Mouse (Mus musculus) cerebellum, adult 9-10 months (tissue): Measurements from ENCODE around the gene Ldb3.

ENCODE experiments used
- DNase-seq: peaks from one replicate; pipeline ENCODE4 v3.0.0; 2022

Ldb3 gene

DNA sequence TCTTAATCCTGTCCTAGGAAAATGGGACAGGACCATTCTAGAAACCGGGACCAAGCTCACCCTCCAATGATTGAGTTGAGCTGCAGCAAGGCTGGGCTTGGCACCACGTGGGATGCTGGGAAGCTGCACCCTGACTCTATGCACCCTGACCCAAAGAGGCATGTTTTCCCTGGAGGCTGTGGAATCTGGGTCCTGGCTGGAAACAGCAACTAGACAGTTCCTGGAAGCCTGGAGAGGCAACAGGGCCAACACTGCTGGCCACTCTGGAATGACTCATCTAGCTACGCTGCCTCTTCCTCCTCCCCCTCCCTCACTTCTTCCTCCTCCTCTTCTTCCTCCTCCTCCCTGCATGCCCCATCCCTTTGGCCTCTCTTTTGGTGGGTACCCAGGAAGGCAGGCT lies 34.4 kb downstream of the Ldb3 start:
- DNase-seq: no peak

DNA sequence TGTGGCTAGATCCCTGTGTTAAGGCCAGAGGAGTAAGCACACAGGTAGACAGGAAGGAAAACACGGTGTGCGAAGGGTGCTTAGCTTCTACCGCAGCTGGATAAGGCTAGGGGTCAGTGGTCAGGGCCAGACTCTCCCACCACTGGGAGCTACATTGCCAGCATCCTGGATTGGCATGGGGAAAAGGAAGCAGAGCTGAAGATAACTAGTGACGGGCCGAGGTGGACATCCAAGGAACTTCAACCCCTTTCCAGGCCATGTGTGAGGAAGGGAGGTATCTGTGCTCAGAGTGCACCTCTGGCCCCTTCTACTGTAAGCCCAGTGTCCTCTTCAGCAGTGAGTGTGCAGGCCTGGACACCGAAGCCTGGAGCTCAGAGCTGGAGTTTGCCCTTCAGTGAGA lies 35.0 kb downstream of the Ldb3 start:
- no peak for DNase-seq

DNA sequence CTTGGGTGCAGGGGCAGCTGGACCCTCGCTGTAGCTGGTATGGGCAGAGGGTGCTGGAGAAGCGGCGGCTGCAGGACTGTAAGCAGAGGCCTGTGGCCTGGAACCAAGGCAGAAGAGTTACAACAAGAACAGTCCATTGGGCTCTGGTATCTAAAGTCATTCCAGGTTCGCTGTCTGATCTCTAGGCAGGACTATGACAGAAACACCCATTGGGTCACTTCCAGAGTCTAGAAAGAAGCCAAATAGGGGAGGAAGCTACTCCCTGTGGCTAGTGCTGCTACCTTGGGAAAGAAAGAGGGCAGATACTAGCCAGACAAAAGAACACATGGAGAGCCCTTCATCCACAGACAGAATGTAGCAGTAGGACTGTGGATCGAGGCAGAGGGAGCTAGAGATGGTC lies 36.3 kb downstream of the Ldb3 start:
- no peak for DNase-seq

DNA sequence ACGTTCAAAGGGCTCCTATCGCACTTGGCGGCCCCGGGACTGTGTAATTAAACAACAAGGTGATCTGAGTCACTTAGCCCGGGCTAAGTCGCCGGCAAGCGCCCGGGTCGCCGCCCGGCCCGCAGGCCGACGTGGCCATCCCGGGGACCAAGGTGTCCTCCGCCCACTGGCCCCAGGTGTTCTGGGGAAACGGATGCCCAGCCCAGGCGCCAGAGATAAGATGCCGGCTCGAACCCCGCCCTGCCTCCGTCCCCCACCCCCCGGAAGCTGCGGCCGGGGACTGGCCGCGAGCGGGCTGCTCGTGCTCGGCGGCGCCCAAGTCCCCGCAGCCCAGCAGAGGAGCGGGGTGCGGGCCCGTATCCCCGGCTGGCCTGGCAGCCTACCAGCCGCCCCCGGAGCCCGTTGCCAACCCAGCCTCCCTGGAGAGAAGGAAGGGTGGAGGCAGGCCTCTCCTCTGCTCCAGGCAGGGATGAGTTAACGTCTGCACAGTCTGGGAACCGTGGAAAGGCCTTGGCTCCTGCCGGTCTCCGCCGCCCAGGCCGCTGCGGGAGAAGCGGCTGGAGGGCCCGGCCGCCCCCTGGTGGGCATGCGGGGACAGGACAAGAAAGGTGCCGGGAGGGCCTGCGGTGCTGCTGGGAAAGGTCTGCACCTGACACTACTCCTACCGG lies 39.3 kb downstream of the Ldb3 start:
- DNase-seq: peak; percentile 86

DNA sequence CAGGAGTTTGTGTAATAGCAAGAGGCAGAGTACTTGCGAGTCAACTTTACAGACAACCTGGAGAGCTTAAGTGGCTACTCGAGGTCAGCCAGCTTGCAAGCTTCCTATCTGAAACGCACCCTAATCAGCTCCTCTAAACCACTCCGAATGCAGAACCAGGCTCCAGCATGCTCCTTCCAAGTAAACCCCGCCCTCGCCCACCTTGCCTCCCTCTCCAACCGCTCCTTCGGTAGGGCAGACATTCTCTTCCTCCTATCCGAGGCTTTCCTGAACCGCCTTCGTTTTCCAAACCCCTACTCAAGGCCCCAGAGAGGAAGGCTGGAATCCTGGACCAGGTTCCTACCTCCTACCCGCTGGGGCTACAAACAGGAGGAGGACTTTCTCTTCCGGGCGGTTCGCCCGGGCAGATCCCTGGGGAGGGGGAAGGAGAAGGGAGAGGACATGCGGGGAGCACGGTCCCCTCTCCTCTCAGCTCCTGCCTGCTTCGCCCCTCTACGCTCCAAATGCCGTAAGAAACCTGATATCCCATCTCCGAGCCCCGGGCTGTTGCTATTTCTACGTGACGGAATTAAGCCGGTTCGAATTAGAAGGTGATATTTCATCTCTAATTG lies 40.0 kb downstream of the Ldb3 start:
- DNase-seq: peak; percentile 74

DNA sequence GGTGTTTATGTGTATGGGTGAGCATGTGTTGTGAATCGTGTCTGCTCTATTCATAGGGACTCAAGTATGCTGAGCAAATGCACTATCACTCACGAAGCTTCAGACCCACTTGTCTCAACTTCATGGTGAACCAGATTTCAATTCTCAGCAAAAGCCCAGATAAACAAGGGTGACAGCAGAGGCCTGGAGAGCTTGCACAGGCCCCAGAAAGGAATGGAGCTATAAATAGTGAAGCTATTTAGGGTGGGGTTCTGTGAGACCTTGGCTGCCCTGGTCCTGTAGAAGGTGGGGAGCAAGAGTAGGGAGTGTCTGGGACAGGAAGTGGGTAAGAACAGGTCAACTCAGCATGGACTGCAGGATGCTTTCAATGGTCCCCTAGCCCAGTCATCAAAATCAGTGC lies 43.9 kb downstream of the Ldb3 start:
- no peak for DNase-seq

DNA sequence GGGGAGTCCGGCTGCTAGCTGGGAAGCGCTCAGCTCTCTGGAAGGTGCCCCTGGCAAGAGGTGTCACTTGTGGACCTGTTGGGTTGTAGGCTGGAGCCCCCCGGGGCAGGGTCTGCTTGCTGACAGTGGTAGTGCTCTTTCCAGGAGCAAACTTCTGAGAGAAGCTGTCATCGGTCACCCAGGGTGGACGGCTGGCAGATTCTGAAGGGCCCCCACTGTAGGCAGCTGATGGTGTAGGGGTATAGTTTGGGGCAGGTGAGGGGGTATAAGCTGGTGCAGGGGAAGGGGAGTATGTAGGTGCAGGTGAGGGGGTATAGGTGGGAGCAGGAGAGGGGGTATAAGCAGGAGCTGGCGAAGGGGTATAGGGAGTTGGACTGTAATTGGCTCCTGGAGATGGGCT lies 44.5 kb downstream of the Ldb3 start:
- no peak for DNase-seq

DNA sequence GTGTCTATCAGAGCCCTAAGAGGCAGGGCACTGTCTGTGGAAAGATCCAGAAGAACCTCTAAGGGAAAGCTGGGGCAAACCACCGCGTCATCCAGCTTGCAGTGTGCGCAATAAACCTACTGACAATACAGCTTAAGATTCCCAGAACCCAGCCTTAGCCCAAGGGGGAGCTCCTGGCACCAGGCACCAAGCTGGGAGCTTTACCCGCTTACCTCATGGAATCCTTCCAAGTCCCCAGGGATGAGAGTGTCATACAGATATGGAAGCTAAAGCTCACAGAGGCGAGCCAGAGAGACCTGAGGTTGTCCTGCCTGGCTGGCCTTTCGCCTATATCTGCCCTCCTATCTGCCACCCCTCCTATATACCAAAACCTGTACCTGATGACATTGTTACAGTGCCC lies 44.9 kb downstream of the Ldb3 start:
- no peak for DNase-seq

DNA sequence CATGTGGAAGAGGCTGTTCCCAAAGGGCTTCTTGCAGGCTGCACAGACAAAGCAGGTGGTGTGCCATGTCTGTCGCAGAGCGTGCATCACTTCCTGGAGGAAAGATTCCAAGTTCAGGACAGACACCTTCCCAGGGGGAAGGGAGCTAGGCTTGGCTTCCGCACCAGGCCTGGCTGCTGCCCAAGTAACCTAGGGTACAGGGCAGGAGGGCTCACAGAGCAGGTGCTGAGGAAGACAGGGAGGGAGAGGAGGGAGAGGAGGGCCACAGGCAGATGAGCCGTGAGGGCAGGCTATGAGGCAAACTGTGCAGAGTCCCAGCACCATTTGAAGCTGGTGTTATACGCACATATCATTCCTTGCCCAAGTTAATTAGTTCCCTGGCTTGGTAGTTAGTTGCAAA lies 46.6 kb downstream of the Ldb3 start:
- DNase-seq: no peak

DNA sequence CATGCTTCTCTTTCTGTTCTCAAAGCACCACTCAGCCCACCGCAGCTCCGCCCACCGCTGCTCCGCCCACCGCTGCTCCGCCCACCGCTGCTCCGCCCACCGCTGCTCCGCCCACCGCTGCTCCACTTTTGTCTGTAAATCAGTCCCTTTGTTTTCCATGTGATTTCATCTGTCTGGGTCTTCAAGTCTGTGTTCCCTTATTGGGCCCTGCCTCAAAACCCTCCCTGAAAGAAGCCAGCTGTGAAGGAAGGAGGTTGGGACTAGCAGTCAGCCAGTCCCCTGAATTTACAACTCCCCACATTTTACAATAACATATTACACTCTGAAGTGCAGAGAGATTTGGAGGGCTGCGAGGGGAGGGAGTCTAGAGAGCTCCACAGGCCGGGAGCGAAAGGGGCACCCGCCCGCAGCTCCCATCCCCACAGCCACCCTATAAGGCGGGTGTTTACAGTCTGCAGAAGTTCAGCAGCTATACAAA lies 47.8 kb downstream of the Ldb3 start:
- DNase-seq: no peak

DNA sequence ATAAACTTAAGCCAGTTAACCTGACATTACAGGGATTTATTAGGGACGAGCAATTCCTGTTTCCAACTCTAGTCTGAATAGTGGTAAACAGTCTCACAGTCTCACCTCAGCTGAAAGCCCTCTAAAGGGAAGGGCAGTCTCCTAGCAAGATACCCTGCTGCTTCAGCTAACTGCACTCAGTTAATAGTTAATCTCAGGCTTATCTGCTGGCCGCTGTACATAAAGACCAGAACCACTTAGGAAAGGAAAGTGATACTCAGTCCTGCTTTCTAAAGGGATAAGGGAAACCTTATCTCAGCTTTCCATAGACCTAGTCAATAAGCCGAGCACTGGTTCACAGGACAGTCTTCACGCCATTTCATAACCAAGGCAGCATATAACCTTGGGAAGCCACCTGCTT lies 52.6 kb downstream of the Ldb3 start:
- no peak for DNase-seq

DNA sequence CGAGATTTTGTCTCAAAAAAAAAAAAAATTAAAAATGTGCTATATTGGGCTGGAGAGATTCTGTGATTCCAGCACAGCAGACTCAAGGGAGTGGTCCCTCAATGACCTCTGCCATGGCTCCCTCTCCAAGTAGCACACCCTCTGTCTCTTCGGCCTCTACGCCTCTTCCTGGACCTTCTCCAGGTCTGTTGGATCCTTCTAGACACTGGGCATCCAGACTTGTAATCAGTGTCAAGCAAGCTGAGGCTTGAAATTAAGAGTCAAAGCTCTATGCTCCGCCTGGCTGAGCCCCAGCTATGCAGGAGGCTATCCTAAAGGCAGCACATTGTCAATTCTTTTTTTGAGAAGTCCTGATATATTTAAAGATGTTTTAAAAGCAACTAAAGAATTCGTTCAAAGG lies 54.9 kb downstream of the Ldb3 start:
- DNase-seq: no peak

DNA sequence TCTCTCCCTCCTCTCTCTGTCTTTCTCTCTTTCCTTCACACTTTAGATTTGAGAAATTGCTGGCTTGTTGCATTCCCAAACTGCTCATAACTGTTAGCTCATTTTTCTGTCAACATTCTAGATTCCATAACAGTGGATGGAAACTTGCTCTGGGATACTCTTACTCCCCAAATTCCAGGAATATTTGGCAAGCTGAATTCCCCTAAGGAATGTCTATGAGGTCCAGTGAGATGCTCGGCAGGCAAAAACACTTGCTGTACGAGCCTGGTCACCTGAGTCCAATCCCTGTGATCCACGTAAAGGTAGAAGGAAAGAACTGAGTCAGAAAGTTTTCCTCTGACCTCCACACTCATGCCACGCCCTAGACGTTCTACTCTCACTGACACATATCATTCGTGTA lies 55.9 kb downstream of the Ldb3 start:
- DNase-seq: no peak

DNA sequence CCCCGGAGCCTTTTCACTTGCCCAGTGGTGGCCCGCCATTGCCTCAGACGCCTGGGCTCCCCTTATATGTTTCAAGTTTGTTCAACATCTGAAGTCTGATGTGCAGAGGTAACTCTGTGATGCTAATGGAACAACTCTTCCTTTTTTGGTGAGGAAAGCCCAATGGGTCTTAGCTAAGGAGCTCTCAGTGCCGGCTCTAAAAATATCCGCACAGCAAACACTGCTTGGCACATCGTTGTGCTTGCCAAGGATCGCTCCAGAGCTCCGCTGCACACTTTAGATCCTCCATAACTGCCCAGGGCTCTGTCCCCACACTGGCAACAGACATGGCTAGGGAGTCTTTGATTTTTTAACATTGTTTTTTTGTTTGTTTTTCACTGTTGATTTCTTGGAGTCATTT lies 59.7 kb downstream of the Ldb3 start:
- DNase-seq: no peak

DNA sequence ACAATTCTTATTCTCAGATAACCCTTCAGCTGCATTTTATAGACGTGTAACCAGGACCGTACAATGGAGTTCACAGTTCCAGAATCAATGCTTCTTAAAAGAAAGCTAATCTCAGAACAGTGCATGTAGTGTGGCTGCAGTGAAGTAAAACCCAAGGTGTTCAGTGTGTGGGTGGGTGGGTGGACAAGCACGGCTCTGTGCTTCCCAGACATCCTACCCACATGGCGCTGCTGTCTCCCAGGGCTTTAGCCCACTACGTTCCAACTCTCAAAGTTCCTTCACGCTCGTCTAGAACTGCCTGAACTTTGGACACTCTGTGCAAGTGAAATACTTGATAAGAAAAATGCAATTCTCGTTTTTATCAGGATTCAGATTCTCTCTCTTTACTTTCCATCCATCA lies 65.8 kb downstream of the Ldb3 start, which contains the start of gene 9230112D13Rik:
Gene 9230112D13Rik, minus strand, starts transcription at position 101 of the 400 bp plus-strand sequence.
- no peak for DNase-seq

DNA sequence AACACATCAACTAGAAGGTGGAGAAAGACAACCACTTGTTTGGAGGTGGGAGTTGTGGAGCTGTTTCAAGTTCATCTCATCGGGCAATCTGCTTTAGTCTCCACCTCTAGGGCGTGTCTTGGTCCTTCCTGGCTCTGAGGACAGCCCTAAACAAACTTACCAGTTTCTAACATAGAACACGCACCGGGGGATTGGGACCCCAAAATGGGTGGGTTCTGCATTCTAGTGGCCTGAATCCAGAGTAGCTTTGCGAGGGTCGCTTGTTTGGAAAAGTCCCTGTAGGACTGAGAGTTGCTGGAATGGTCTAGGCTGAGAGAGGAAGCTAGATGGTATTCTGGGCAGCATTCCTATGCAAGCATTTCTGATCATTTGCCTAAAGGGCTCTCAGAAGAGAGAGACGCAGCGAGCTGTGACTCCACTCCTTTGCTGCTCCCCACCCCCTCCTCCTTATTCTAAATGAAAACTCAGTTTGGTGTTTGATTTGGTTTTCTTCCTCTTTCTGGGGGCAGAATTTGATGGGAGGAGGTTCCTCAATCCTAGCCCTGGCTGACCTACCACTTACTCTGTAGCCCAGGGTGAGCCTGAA lies 70.4 kb downstream of the Ldb3 start:
- no peak for DNase-seq

DNA sequence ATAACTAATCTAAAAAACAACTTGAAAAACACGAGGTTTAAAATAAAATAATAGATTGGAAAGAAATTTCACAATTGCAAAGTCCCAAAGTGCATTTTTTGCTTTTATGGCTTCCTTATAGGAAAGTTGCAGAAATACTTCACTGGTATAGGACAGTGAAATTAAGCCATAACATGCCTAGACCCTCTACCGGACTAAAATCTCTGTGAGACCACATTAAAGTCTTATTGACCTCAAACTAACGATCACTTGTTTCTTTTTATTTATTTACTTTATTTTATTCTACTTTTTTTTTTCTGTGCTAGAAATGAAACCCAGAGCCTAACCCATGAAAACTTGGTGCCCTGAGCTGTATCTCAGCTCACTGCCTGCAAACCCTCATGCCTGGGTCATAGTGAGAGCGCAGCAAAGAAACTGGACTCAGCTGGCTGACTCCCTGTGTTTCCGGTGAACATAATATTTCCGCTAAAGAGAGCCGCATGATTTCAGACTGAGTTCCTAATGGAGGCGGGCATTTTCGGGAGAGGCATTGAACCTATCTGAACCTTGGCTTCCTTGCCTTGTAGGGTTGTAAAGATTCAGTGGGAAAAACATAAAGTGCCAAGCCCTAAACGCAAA lies 71.4 kb downstream of the Ldb3 start:
- no peak for DNase-seq

DNA sequence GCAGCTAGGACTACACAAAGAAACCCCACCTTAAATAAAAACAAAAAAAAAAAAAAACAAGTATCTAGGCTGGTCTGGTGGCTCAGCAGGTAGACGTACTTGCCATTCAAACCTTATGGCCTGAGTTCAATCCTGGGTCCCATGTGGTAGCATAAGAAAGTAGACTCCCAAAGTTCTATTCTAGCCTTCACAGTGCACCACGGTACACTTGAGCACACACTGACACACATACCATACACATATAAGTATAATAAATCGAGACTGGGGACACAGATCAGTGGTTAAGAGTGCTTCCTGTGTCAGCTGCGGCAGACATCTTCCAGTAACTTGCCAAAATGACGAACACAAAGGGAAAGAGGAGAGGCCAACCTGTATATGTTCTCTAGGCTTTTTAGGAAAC lies 72.6 kb downstream of the Ldb3 start:
- DNase-seq: no peak

DNA sequence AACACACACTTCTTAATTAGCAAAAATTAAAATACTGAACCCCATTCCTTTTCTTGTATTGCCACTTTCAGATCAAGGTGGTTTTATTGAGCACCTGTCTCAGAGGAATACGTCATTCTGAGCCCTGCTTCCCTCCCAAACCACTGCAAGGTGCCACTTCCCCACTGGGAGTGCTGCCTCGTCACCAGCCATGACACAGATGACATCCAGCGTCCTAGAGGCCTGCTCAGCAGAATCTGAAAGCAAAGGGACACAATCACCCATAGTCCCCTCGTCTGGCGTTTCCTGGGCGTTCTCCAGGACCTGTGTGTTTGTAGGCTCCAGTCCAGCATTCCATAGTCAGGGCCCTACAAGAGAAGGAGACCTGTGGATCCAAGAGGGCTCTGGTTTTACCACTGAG lies 74.4 kb downstream of the Ldb3 start:
- no peak for DNase-seq

DNA sequence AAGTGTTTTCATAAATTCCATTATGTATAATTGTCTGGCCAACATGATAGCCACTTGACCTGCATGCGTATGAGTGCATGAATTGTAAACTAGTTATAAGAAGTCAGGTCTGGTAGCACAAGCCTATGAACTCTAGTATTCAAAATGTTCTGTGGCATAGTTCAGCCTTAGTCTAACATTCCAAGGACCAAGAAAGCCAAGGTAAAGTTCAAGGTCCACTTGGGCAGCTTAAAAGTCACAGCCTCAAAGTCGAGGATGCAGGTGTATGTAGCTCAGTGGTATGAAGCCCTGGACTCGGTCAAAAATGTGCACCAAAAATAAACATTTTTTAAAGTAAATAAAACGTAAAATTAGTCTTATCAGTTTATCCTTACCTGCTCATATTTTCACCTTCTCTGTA lies 75.9 kb downstream of the Ldb3 start:
- DNase-seq: no peak

DNA sequence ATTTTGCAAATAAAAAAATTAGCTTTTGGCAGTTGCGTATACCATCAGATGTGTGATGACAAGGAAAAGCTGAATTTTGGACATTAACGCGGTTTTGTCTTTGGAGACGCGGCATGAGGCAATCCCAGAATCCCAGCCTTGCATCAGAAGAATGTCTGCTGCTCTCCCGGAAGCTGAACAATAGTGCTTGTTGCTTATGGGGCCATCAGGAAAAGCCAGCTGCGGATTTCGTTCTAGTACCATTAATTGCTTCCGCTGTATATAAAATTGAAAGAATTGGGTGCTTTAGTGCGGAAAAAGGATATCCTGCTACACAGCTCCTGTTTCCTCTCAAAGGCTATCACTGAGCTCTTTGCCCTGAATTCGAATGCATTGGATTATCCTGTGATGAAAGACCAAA lies 76.6 kb downstream of the Ldb3 start:
- no peak for DNase-seq

DNA sequence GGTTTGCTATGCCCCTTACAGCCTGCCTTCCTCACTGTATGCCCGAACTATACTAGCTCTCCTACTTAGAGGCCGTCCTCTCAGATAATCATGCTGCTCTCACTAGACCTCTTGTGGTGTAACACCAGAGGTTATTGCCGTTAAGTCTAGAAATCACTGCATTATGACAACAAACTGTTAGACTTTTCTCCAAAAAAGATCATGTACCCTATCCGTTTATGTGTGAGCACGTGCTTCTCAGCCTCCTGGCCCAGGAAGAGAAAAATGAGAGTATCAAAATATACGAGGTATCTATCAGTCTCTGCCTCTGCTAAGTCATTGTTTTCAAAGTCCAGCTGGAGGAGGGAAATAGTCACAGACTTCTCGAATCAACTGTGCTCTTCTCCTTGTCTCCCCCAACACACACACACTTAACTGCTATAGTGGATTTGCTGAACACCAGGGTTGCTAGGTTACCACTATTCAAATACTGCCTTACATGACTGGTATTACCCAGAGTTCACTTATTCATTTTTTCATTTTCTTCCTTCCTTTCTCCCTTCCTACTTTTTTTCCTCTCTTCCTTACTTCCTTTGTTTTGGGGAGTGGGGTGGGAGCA lies 79.5 kb downstream of the Ldb3 start:
- DNase-seq: no peak

DNA sequence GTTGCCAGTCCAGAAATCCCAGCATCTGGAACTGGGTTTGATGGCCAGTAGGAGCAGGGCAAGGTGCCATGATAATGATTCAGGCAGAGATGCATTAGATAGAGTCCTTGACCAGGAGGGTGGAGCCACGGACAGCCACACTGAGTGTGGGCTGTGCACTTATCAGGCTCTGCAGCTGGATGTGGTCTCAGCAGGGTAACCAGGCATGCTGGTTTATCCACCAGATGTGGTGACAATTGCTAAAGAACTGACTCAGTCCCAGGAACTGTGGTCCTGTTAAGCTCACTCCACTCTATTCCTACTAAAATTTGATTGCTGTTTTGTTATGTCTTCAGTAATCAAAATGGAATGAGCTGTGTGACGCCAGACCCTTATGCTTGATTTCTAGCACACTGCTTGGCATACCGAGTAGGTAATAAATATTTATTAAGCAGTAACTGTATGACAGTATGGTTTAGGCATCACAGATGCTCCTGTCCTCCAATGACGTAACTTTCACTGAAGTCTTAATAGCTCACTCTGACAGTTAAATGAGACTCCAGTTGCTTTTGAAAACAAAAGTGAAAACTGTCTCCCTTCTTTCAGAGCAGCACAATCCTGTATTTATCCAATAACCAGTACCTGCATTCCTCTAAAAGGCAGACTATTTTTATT lies 80.2 kb downstream of the Ldb3 start:
- no peak for DNase-seq
